Mouse (Mus musculus) adrenal gland, postnatal 10 days (tissue): ENCODE measurements at regions not wholly inside any gene's neighbourhood (a gene's known extent, or its start where the extent isn't known, plus 50 kb on each side); places are given as distances from the start of the nearest gene placed in this dataset.

Source experiments
- DNase-seq: peaks from one replicate; pipeline ENCODE4 v3.0.0; 2021; ENCODE audit warnings: mixed read lengths

- DNase-seq = no peak
Measured at GRCm38 (mm10) chr3:107387314-107388087, 54.0 kb upstream of the Rbm15 start.

GRCm38 (mm10) chr3:107386432-107386831 lies 53.0 kb upstream of the Rbm15 start:
- DNase-seq = peak; percentile 6
